Mouse (Mus musculus) retina, postnatal 1 day (tissue): Measurements from ENCODE around the gene Chfr.
"Not testable (repeated sequence)": the region's sequence is repeated elsewhere in the genome, so short reads cannot be mapped to it uniquely, and the experiment has no call there.

Experiments used
- DNase-seq: peaks from one replicate; pipeline ENCODE4 v3.0.0-alpha.2; 2012

The Chfr gene

DNA sequence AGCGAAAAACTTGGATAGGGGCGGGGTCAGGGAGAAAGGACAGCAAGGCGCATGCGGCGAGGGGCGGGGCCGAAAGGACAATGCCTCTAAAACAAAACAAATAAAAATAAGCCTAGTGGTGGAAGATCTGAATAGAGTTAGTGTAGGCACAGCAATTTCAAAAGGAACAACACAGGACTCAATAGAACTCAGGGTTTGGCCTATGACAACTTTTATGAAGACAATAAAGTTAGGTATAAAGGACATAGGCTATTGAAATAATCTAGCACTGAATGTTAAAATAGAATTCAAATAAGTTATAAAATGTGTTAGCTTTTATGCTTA lies 27.4 kb upstream of the Chfr start:
- DNase-seq, result no peak

- DNase-seq, result peak; percentile 93
Measured at GRCm38 (mm10) chr5:110109991-110110441, 25.6 kb upstream of the Chfr start, which contains the start of gene Zfp605. Gene Zfp605, plus strand, starts transcription at chr5:110110092.

DNA sequence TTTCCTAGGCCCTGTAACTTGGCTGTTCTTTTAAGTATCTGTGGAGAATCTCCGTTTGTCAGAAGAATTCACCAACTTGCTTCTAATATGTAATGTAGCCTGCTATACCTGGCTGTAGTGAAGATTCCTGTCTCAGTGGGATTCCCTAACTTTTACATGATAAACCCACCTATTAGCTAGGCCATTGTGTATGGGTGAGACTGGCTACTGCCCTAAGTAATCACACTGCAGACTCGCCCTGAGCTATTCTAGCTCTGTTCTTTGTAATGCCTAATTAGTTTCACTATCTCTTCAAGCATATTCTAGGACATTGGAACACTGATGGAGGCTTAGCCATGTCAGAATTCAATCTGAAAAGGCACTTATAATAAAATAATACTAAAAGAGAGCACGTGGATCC lies 13.3 kb upstream of the Chfr start:
- DNase-seq, result not testable (repeated sequence)

DNA sequence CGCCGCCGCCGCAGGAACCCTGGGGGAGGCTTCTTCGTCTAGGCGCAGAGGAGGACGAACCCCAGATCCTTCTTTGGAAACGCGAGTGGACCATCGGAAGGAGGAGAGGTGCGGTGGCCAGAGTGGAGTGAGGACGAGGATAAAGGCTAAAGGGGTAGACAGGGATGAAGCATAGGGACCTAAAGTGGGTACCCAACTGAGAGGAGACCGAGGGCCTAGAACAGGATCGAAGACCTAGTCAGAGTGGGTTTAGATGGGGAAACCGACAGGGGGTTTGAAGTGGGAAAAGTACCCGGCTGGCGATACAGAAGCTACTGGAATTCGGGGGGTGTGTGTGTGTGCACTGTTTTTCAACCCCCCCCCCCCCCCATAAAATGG lies 434 bp downstream of the Chfr start:
- DNase-seq, result no peak

DNA sequence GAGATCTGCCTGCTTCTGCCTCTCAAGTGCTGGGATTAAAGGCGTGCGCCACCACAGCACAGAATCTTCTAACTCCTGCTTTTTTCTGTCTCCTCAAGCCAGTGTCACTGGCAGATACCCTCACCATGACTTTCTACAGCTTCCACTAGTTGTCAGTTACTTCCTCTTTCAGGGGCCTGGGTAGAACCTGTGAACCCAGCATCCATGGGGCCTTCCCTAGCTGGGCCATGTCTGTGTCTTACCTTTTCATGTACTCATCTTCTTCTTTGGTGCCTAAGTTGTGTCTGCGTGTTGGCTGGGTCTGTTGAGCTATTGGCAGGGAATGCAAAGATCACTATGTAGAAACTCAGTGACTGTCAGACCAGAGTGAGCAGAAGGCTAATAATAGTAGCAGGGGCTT lies 2.2 kb downstream of the Chfr start:
- no peak for DNase-seq

- no peak for DNase-seq
Measured at GRCm38 (mm10) chr5:110139325-110139724, 3.7 kb downstream of the Chfr start.

GRCm38 (mm10) chr5:110140424-110140823 lies 4.8 kb downstream of the Chfr start:
- no peak for DNase-seq

DNA sequence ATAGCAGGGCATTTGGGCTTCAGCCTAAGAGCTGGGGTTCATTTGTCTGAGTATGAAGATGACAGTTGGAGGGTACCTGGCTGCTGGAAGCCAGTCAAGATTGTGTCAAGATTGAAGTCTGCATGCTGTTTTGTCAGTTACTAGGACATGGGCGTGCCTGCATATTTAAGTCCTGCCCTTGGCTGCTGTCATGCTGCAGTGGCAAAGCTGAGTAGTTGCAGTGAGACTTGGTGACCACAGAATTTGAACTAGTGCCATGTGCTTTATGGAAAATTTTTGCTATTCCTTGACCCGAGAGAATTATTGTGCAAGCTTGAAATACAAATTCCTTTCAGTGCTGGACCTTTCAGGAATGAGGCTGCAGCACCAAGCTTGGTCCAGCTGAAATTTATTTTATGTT lies 6.7 kb downstream of the Chfr start:
- DNase-seq, result no peak

GRCm38 (mm10) chr5:110143007-110143406 lies 7.4 kb downstream of the Chfr start:
- peak; percentile 12 for DNase-seq

GRCm38 (mm10) chr5:110169374-110169773 lies 33.7 kb downstream of the Chfr start:
- no peak for DNase-seq

DNA sequence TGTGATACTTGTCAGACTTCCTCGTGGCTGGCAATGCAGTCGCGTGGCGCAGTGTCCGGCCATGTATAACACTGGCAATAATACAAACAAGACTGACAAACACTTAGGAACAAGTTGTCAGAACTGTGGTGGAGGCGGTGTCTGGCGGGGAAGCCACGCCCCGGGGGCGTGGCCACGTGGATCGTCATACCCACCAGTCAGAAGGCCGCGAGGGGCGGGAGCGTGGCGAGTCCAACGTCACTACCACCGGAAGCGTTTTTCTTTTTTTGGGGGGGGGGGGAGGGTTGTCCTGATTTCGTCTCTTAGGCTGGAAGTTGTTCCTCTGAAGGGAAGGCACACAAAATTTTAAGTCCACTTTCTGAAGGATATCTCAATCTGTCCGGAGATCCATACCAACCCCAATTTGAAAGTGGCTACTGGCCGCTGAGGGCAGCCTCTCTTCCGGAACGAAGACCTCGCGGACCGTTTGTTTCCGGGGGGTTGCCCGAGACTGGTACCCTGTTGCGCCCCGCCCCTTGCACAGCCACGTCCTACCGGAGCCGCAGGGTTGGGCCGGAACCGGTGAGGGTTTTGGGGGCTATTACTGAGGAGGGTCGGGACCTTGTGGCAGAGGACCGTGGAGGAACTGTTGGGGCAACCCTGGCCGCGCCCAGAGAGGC lies 40.8 kb downstream of the Chfr start, which contains the start of gene Golga3:
Gene Golga3 (plus strand): TSS at position 340 of the 659 bp plus-strand sequence.
- DNase-seq, result peak; percentile 95

GRCm38 (mm10) chr5:110177021-110177420 lies 41.4 kb downstream of the Chfr start:
- DNase-seq, result no peak

- DNase-seq, result no peak
Measured at GRCm38 (mm10) chr5:110178628-110179027, 43.0 kb downstream of the Chfr start.

GRCm38 (mm10) chr5:110181716-110182115 lies 46.1 kb downstream of the Chfr start:
- DNase-seq, result no peak

DNA sequence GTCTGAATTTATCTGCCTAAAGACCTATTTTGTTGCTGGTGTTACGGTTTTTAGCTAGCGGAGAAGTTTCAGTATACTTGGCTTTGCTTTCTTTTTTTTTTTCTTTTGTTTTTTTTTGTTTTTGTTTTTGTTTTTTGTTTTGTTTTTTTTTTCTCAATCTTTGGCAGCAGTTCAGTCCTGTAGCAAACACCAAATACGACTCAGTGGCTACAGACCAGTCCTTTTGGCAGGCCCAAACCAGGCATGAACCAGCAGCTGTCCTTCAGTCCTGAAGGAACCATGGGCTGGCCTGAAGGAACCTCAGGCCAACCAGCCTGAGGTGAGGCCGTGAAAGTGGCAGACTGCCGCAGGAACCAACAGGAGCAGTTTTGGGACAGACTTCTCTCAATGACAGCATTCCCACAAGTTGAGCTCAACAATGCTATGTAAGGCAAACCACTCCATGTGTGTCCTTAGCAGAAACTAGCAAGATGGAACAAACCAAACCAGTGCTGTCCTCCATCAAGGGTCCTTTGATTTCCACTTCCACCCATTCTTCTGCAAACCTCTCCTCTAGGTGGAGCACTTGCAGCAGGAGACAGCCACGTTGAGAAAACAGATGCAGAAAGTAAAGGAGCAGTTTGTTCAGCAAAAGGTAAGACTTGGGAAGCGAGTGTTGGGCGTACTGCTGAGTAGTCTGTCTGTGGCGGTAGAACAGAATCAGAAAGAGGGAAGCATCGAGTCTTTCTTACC lies 67.7 kb downstream of the Chfr start:
- DNase-seq, result peak; percentile 6

GRCm38 (mm10) chr5:110204777-110205176 lies 69.1 kb downstream of the Chfr start:
- peak; percentile 3 for DNase-seq

DNA sequence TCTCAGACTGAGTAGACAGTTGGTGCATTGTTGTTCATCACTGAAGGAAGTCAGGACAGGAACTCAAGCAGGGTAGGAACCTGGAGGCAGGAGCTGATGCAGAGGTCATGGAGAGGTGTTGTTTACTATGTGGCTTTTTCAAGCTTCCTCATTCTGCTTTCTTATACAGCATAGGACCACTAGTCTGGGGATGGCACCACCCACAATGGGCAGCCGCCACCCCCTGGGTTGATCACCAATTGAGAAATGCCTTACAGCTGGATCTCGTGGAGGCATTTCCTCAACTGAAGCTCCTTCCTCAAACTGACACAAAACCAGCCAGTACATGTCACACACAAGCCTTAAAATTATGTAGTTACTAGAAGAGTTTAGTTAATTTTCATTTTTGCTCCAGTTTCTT lies 75.7 kb downstream of the Chfr start:
- no peak for DNase-seq

GRCm38 (mm10) chr5:110216780-110217179 lies 81.1 kb downstream of the Chfr start:
- DNase-seq, result no peak

- DNase-seq, result no peak
Measured at GRCm38 (mm10) chr5:110220331-110220730, 84.7 kb downstream of the Chfr start.
